Mouse (Mus musculus) kidney, postnatal 0 days (tissue): ENCODE results near the gene Wnt10b. TPM values are rescaled to one million over a fixed set of nuclear protein-coding genes. Genes with fewer than 3 reads are reported as not detected.
A peak's percentile ranks its signal among the peaks of the same experiment; 100 is the strongest.
"Not testable (repeated sequence)": the region's sequence is repeated elsewhere in the genome, so short reads cannot be mapped to it uniquely, and the experiment has no call there.

ENCODE experiments used
- ATAC-seq: fragments of 200-750 bp; cut with Nextera tagmentation; replicated peaks from 2 replicates; pipeline ENCODE4 v1.8.0; 2017; ENCODE audit warnings: low read depth, moderate number of reproducible peaks, moderate TSS enrichment, moderate library complexity; ENCODE audit not compliant: low FRiP score
- DNase-seq: peaks from one replicate; pipeline ENCODE4 v3.0.0-alpha.2; 2016; ENCODE audit warnings: low spot score
- H3K27ac ChIP-seq: fragments of 300-500 bp; sonication (generic); 2 replicates; pipeline ENCODE4 v1.5.1; 2014; ENCODE audit warnings: mild to moderate bottlenecking
- H3K27me3 ChIP-seq: fragments of 300-500 bp; sonication (generic); 2 replicates; pipeline ENCODE4 v1.6.1; 2014; ENCODE audit warnings: low read length, mixed read lengths; ENCODE audit not compliant: insufficient read depth
- H3K36me3 ChIP-seq: fragments of 300-500 bp; sonication (generic); 2 replicates; pipeline ENCODE4 v1.6.1; 2014; ENCODE audit warnings: low read length, mixed read lengths; ENCODE audit not compliant: insufficient read depth
- H3K4me1 ChIP-seq: fragments of 300-500 bp; sonication (generic); replicated peaks from 2 replicates; pipeline ENCODE4 v1.6.1; 2014; ENCODE audit warnings: antibody characterized with exemption, low read length, mixed read lengths; ENCODE audit not compliant: insufficient read depth
- H3K4me2 ChIP-seq: fragments of 300-500 bp; sonication (generic); 2 replicates; pipeline ENCODE4 v1.6.1; 2014; ENCODE audit warnings: mild to moderate bottlenecking, low read length, moderate library complexity, mixed read lengths
- H3K4me3 ChIP-seq: fragments of 300-500 bp; sonication (generic); replicated peaks from 2 replicates; pipeline ENCODE4 v1.5.1; 2014; ENCODE audit warnings: low read depth, low read length
- H3K9ac ChIP-seq: fragments of 300-500 bp; sonication (generic); 2 replicates; pipeline ENCODE4 v1.6.1; 2014; ENCODE audit warnings: low read depth, low read length
- H3K9me3 ChIP-seq: fragments of 300-500 bp; sonication (generic); replicated peaks from 2 replicates; pipeline ENCODE4 v1.6.1; 2016; ENCODE audit warnings: low read length, inconsistent platforms, mixed read lengths
- CTCF ChIP-seq: IDR thresholded peaks from 2 replicates; pipeline ENCODE4 v1.5.1; 2016; ENCODE audit warnings: antibody characterized with exemption, low read depth, mild to moderate bottlenecking, moderate library complexity
- WGBS: fragments of 180-500 bp; shearing (Covaris S2); extraction: QIAGEN DNeasy Blood & Tissue Kit; methylation state at CpG from one replicate; pipeline ENCODE4 v1.1.7; 2014; 5-methylcytosine and 5-hydroxymethylcytosine counted together
- polyA plus RNA-seq: library from polyadenylated mRNA; unstranded; fragments of >200 nt; fragmentation: Nextera tagmentation; extraction: Ambion mirVana; gene quantifications from 2 replicates; pipeline ENCODE4 v1.2.1, GENCODE M21; 2015

Gene Wnt10b
- polyA plus RNA-seq, 1 experiment from 2014 or later = not detected

DNA sequence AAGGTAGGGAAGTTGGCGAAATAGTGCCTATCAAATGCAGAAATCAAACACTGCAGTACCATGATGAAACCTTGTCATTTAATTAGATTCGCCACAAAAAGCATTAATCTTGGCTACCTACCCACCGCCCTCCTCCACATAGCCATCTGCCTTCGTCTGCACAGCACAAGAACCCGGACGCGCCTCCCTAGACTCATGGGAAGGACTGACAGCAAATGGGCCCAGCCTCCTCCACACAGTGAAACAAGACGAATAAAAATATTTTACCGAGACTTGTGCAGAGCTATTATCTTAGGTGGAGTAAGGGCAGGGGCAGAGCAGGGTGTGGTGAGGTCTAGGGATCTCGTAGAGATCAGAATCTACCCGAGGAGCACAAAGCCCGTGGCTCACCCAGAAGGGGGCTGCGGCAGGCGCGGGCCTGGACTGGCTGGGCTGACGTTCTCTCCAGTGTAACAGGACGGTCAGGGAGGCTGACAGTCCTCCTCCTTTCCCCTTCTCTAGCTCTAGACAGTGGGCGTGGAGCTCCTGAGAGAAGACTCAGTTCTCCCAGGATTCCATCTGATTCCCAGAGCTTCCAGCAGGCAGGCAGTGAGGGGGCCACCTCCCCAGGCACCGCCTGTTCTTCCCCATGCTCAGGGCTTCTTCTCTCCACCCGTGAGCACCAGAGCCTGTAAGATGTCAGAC, 34.9 kb upstream of the Wnt10b start:
- peaks cover 29% of the 10 kb centered on the region for H3K36me3 ChIP-seq
- peaks cover 10% of the 10 kb centered on the region for H3K4me1 ChIP-seq
- no peak for TF ChIP-seq CTCF
- H3K4me3 ChIP-seq = no peak overlapping the region
- H3K9me3 ChIP-seq = no peaks in the 10 kb centered on the region
- WGBS = 82% methylated on average over 20 of the region's 20 CpGs
- DNase-seq (no peak), ATAC-seq (no peak)
- no peak overlapping the region for H3K9ac ChIP-seq
- H3K4me2 ChIP-seq = no peak overlapping the region
- H3K27me3 ChIP-seq = peaks cover 21% of the 10 kb centered on the region
- H3K27ac ChIP-seq = no peak overlapping the region

DNA sequence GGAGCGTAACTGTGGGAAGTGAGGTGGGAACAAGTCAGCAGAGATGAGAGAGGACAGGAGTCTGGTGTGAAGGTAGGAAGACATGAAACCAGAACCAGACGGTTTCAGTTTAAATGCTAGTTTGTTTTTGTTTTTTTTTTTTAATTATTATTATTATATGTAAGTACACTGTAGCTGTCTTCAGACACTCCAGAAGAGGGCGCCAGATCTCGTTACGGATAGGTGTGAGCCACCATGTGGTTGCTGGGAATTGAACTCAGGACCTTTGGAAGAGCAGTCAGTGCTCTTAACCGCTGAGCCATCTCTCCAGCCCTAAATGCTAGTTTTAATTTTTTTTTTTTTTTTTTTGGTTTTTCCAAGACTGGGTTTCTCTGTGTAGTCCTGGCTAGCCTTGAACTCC, 32.3 kb upstream of the Wnt10b start:
- Histone ChIP-seq H3K27me3 (peaks cover 44% of the 10 kb centered on the region), H3K4me1 (peaks cover 21% of the 10 kb centered on the region), H3K36me3 (peaks cover 24% of the 10 kb centered on the region)
- 73% methylated on average over 6 of the region's 6 CpGs for WGBS
- not testable (repeated sequence) for H3K9ac ChIP-seq, H3K4me3 ChIP-seq, H3K9me3 ChIP-seq, ATAC-seq, H3K4me2 ChIP-seq, H3K27ac ChIP-seq, DNase-seq
- TF ChIP-seq CTCF = peak; percentile 37; the same call in 1 of the 2 replicates

DNA sequence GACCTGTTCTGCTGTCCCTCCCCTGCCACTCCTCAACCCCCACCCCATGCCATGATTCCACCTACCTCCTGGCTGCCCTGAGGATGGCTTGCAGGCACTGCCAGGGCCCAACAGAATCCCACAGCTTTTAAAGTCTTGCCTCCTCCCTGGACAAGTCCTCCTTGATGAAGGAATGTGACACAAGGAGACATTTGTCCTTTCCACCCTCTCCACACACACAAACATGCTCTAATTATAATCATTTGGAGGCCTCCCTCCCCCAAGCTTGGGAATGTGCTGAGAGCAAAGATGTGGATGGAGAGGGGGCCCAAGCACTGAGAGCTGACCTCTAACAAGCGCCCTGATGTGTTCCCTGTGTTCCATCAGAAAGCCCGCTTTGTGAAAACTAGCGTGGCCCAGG, 31.4 kb upstream of the Wnt10b start, which contains the start of gene Ddn:
Gene Ddn (minus strand): TSS at position 101 of the 400 bp plus-strand sequence.
- Histone ChIP-seq H3K4me1 (peaks cover 21% of the 10 kb centered on the region), H3K9ac (0 out of 2 replicates have a peak within 1 kb of the TSS, but pooled peaks have one; percentile 37), H3K27ac (no peak within 1 kb of the TSS), H3K27me3 (peaks cover 52% of the 10 kb centered on the region), H3K36me3 (peaks cover 19% of the 10 kb centered on the region), H3K4me2 (peak within 1 kb of the TSS; percentile 73), H3K4me3 (peak within 1 kb of the TSS; percentile 36), H3K9me3 (no peaks in the 10 kb centered on the region)
- DNase-seq = no peak
- no peak for ATAC-seq
- no peak for TF ChIP-seq CTCF
- WGBS = 58% methylated on average over 3 of the region's 3 CpGs

DNA sequence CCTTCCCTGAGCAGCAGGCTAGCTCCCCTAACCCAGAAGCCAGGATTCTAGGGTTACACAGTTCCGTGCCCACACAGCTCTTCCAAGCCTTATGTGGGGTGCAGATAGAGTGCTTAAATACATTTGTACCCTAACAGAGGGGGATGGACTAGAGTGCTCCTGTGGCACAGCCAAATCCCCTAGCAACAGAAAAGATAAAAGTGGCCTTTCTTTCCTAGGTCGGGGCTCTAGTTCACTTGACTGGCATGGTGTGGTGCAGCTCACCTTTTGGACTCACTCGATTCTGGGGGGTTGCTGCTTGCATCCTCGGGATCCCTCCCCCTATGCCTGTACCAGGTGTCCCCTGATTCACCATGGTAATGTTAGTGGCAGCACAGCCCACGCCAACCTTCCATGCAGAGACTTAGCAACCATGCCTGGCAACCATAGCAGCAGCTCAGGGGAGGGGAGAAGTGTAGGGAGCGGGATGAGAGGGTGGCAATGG, 30.7 kb upstream of the Wnt10b start:
- H3K4me1 ChIP-seq = peaks cover 21% of the 10 kb centered on the region
- ATAC-seq (no peak), DNase-seq (no peak)
- H3K27me3 ChIP-seq = peaks cover 55% of the 10 kb centered on the region
- H3K9me3 ChIP-seq = no peaks in the 10 kb centered on the region
- no peak overlapping the region for H3K27ac ChIP-seq
- H3K36me3 ChIP-seq = peaks cover 13% of the 10 kb centered on the region
- H3K4me3 ChIP-seq = peak overlapping the region; percentile 36; the same call in 1 of the 2 replicates
- 10% methylated on average over 6 of the region's 6 CpGs for WGBS
- H3K4me2 ChIP-seq = peak overlapping the region; percentile 73; the same call in 1 of the 2 replicates
- 0 out of 2 replicates have a peak overlapping the region, but pooled peaks have one; percentile 8 for H3K9ac ChIP-seq
- TF ChIP-seq CTCF = no peak

DNA sequence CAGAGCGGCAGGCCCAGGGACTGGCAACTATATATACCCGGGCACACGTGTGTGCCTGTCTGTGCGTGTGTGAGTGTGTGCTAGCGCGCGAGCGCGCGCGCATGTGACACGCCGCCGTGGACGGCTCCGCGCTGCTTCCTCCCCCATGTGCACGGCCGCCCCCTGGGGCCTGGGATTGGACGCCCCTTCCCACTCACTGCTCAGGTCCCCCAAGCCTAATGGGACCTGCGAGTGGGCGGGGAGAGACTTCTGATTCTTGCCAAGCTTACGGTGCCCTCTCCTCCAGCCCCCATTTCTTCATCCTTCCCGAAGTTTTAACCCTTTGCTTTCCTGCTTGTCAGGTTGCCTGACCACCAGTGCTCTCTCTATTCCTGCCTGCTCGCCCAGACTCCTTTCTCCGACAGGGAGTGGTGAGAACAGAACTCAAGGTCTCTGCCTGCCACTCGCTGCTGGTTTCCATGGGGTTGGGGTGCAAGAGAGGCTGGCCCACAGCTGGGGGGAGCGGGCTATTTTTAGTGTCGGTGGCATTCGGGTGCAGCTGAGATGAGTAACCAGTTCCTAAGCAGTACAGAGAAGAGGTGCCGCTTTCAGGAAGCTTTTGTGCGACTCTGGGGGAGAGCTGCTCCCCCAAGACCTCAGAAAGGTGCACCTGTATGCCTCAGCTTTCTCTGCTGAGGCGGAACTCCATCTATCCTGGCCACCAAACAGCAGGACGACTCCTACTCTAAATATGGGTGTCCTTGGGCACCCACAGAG, 30.1 kb upstream of the Wnt10b start:
- TF ChIP-seq CTCF = no peak
- peaks cover 7% of the 10 kb centered on the region for H3K36me3 ChIP-seq
- 2% methylated on average over 31 of the region's 34 CpGs for WGBS
- no peak for ATAC-seq
- H3K4me1 ChIP-seq = peaks cover 21% of the 10 kb centered on the region
- peak overlapping the region; percentile 73 for H3K4me2 ChIP-seq
- no peak for DNase-seq
- peaks cover 62% of the 10 kb centered on the region for H3K27me3 ChIP-seq
- H3K27ac ChIP-seq = no peak overlapping the region
- no peaks in the 10 kb centered on the region for H3K9me3 ChIP-seq
- H3K4me3 ChIP-seq = peak overlapping the region; percentile 36
- H3K9ac ChIP-seq = peak overlapping the region; percentile 37; the same call in 1 of the 2 replicates
